Mouse (Mus musculus): ENCODE results near the gene Astn2. TPM values are rescaled to one million over a fixed set of nuclear protein-coding genes. Genes with fewer than 3 reads are reported as not detected.

Gene Astn2
- total and polyA plus RNA-seq, 3 experiments = not detected

DNA sequence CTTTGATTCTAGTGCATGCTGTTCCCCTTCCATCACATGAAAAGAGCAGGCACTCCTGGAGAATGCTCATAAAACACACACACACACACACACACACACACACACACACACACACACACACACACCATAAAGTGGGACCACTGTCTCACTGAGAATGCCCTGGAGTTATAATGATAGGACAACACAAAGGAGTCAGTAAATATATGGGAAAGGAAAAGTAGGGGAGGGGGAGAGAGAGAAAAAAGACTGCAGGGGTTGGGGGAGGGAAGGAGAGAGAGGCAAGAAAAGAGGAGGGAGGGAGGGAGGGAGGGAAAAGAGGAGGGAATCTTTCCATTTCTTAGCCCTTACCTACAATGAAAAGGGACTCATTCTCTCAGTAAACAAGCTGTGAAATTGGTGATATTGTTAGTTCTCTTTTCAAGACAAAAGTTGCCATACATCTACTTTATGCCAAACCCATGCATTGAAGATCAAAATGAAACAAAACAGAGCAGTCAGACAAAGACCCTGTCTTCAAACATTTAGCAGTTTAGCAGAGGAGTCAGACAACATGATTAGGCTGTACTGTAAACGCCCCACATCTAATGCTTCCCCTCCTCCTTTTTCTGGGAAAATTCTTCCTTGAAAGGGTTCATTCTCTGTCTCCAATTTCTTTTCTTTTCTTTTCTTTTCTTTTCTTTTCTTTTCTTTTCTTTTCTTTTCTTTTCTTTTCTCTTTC is 717.2 kb downstream of the Astn2 start:
- Histone ChIP-seq H3K79me2 (ENCODE audit: control insufficient read depth, insufficient read depth, low read length, poor library complexity) (no peaks in the 10 kb centered on the region), H3K27me3 (ENCODE audit: control insufficient read depth in 1 of 2, insufficient read depth in 2 of 2, low read length in 2 of 2) (no peaks in the 10 kb centered on the region), H3K36me3 (ENCODE audit: control insufficient read depth in 1 of 2, insufficient read depth in 2 of 2, low read length in 2 of 2) (no peaks in the 10 kb centered on the region), H3K4me3 (ENCODE audit: control insufficient read depth in 1 of 2, insufficient read depth in 1 of 2, low read depth in 2 of 2, low read length in 2 of 2) (no peak overlapping the region), H3K27ac (ENCODE audit: control insufficient read depth, low read depth, low read length) (no peak overlapping the region), H3K9ac (ENCODE audit: control insufficient read depth, low read depth, low read length, poor library complexity, severe bottlenecking) (no peak overlapping the region), H3K4me1 (ENCODE audit: control insufficient read depth in 1 of 2, insufficient read depth in 2 of 2, low read length in 2 of 2) (no peaks in the 10 kb centered on the region), H3K9me3 (replicated peaks; ENCODE audit: insufficient read depth, low read length) (no peaks in the 10 kb centered on the region)
- DNase-seq (ENCODE audit: low read depth, low spot score) = no peak
- no peak for TF ChIP-seq HCFC1 (IDR thresholded peaks at IDR 0.05; ENCODE audit: low read depth, low read length)
- no peak for TF ChIP-seq POLR2AphosphoS5 (IDR thresholded peaks at IDR 0.05; ENCODE audit: borderline replicate concordance, low read depth, low read length)
- no peak for TF ChIP-seq KAT2A (conservative IDR thresholded peaks at IDR 0.05; ENCODE audit: low read depth, low read length)
- TF ChIP-seq SMC3 (IDR thresholded peaks at IDR 0.05; ENCODE audit: low read depth, low read length) = no peak
- TF ChIP-seq CHD1 (IDR thresholded peaks at IDR 0.05; ENCODE audit: low read depth, low read length) = no peak
- TF ChIP-seq MEF2A (IDR thresholded peaks at IDR 0.05; ENCODE audit: extremely low read depth, insufficient replicate concordance, low read depth, low read length, poor library complexity, severe bottlenecking) = no peak
- TF ChIP-seq NELFE (IDR thresholded peaks at IDR 0.05; ENCODE audit: low read depth, low read length) = no peak
- no peak for TF ChIP-seq MXI1 (IDR thresholded peaks at IDR 0.05; ENCODE audit: low read depth, low read length)
- TF ChIP-seq ZC3H11A (IDR thresholded peaks at IDR 0.05; ENCODE audit: low read depth, low read length) = no peak
- TF ChIP-seq EP300 (IDR thresholded peaks at IDR 0.05; ENCODE audit: low read depth in 1 of 2, low read length in 2 of 2) = no peak
- TF ChIP-seq SIN3A (IDR thresholded peaks at IDR 0.05; ENCODE audit: low read length) = no peak
- TF ChIP-seq ZNF384 (IDR thresholded peaks at IDR 0.05; ENCODE audit: low read depth, low read length) = no peak
- no peak for TF ChIP-seq ZMIZ1 (IDR thresholded peaks at IDR 0.05; ENCODE audit: low read depth, low read length)

DNA sequence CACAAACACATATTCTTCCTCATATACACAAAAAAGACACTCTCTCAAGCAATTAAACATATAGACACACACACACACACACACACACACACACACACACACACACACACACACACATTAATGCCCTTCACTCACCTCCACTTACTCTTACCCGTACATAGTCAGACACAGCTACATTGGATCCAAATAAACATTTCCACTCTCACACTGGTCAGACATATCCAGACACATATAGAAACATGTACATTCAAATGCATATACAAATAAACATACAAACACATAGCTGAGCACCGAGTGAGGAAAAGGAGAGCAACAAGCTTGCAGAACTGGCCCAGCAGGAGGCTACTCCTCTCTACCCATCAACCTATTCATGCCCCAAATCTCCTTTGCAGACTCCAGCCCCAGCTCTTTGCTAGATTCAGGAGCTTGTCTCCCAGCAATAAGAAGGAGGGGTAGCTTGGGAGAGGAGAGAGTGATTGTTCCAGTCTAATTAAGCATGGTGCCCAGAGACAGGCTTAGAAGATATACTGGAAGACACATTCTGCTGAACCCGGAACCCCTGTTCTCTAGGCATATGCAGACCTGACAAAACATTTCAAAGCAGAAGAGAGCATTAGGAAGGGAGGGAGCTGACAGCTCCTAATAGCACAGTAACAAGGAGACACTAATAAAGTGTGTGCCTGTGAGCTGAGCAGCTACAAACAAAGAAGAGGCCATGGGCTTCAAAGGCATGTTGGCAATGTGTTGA is 718.0 kb downstream of the Astn2 start:
- no peaks in the 10 kb centered on the region for H3K4me1 ChIP-seq (ENCODE audit: control insufficient read depth in 1 of 2, insufficient read depth in 2 of 2, low read length in 2 of 2)
- no peak for DNase-seq (ENCODE audit: low read depth, low spot score)
- no peaks in the 10 kb centered on the region for H3K36me3 ChIP-seq (ENCODE audit: control insufficient read depth in 1 of 2, insufficient read depth in 2 of 2, low read length in 2 of 2)
- no peaks in the 10 kb centered on the region for H3K9me3 ChIP-seq (replicated peaks; ENCODE audit: insufficient read depth, low read length)
- H3K27ac ChIP-seq (ENCODE audit: control insufficient read depth, low read depth, low read length) = no peak overlapping the region
- H3K27me3 ChIP-seq (ENCODE audit: control insufficient read depth in 1 of 2, insufficient read depth in 2 of 2, low read length in 2 of 2) = no peaks in the 10 kb centered on the region
- H3K4me3 ChIP-seq (ENCODE audit: control insufficient read depth in 1 of 2, insufficient read depth in 1 of 2, low read depth in 2 of 2, low read length in 2 of 2) = no peak overlapping the region
- TF ChIP-seq JUND (IDR thresholded peaks at IDR 0.05; ENCODE audit: low read depth, low read length) (no peak), POLR2AphosphoS5 (IDR thresholded peaks at IDR 0.05; ENCODE audit: borderline replicate concordance, low read depth, low read length) (no peak), CHD2 (IDR thresholded peaks at IDR 0.05; ENCODE audit: low read length) (no peak), GATA1 (IDR thresholded peaks at IDR 0.05; ENCODE audit: low read depth, low read length) (no peak), MAX (IDR thresholded peaks at IDR 0.05; ENCODE audit: low read length) (no peak), RCOR1 (IDR thresholded peaks at IDR 0.05; ENCODE audit: low read depth, low read length) (no peak), MEF2A (IDR thresholded peaks at IDR 0.05; ENCODE audit: extremely low read depth, insufficient replicate concordance, low read depth, low read length, poor library complexity, severe bottlenecking) (no peak), HCFC1 (IDR thresholded peaks at IDR 0.05; ENCODE audit: low read depth, low read length) (no peak), ZC3H11A (IDR thresholded peaks at IDR 0.05; ENCODE audit: low read depth, low read length) (no peak), USF1 (IDR thresholded peaks at IDR 0.05; ENCODE audit: low read depth, low read length) (no peak), CTCF (IDR thresholded peaks at IDR 0.05 in 2 of 3, conservative IDR thresholded peaks at IDR 0.05 in 1 of 3; ENCODE audit: control insufficient read depth in 1 of 3, insufficient read depth in 1 of 3, low read depth in 2 of 3, low read length in 3 of 3, poor library complexity in 1 of 3, severe bottlenecking in 1 of 3) (no peak), ZMIZ1 (IDR thresholded peaks at IDR 0.05; ENCODE audit: low read depth, low read length) (no peak), TCF12 (IDR thresholded peaks at IDR 0.05; ENCODE audit: low read depth, low read length) (no peak), SIN3A (IDR thresholded peaks at IDR 0.05; ENCODE audit: low read length) (no peak), E2F4 (IDR thresholded peaks at IDR 0.05; ENCODE audit: borderline replicate concordance, low read depth, low read length) (no peak), TBP (IDR thresholded peaks at IDR 0.05; ENCODE audit: low read depth, low read length) (no peak)
- H3K79me2 ChIP-seq (ENCODE audit: control insufficient read depth, insufficient read depth, low read length, poor library complexity) = no peaks in the 10 kb centered on the region
- H3K9ac ChIP-seq (ENCODE audit: control insufficient read depth, low read depth, low read length, poor library complexity, severe bottlenecking) = no peak overlapping the region

Measured in MEL (cell line).